Mouse (Mus musculus): ENCODE data around the gene Gm20834. TPM values are rescaled to one million over a fixed set of nuclear protein-coding genes. Genes with fewer than 3 reads are reported as not detected.

Gm20834 gene
- not detected in 2 replicates for polyA plus RNA-seq (2021; fragmentation: Nextera tagmentation)
- long read RNA-seq, experiment 1: 0 reads
- long read RNA-seq, experiment 2: 0 reads

GRCm38 (mm10) chrY:10324489-10324888, at the start of gene Gm20834:
Gene Gm20834 (minus strand): TSS chrY:10324589.

Other genes starting within 250 kb of the Gm20834 start
- not detected in 2 replicates for gene Gm21310, start 177.4 kb downstream of the Gm20834 start, polyA plus RNA-seq (2021; fragmentation: Nextera tagmentation)
- gene Gm28510, start 88.1 kb upstream of the Gm20834 start, polyA plus RNA-seq (2021; fragmentation: Nextera tagmentation): not detected in 2 replicates
- gene Gm20737, start 211.5 kb upstream of the Gm20834 start, polyA plus RNA-seq (2021; fragmentation: Nextera tagmentation): not detected in 2 replicates
- gene Gm21775, start 228.9 kb upstream of the Gm20834 start, polyA plus RNA-seq (2021; fragmentation: Nextera tagmentation): not detected in 2 replicates

Data from layer of hippocampus, adult 6 months (tissue).